Mouse (Mus musculus) CD4-positive helper T cell, adult 2 months (primary cell): ENCODE results near the gene Tex29.
"Not testable (repeated sequence)": the region's sequence is repeated elsewhere in the genome, so short reads cannot be mapped to it uniquely, and the experiment has no call there.

ENCODE experiments used
- DNase-seq: peaks from one replicate; pipeline ENCODE4 v3.0.0-alpha.2; 2012; ENCODE audit warnings: low read depth, missing footprints, low spot score

Tex29 gene

GRCm38 (mm10) chr8:11831174-11831573 lies 9.1 kb upstream of the Tex29 start:
- no peak for DNase-seq

GRCm38 (mm10) chr8:11831939-11832338 lies 8.3 kb upstream of the Tex29 start:
- no peak for DNase-seq

- DNase-seq = no peak
These were observed 7.1 kb upstream of the Tex29 start for GRCm38 (mm10) chr8:11833157-11833556.

- DNase-seq = no peak
These were observed 6.1 kb upstream of the Tex29 start for GRCm38 (mm10) chr8:11834200-11834599.

- no peak for DNase-seq
These were observed 5.6 kb upstream of the Tex29 start for GRCm38 (mm10) chr8:11834691-11835090.

- DNase-seq = no peak
These were observed 1.3 kb downstream of the Tex29 start for GRCm38 (mm10) chr8:11841571-11841970.

- no peak for DNase-seq
These were observed 2.5 kb downstream of the Tex29 start for GRCm38 (mm10) chr8:11842757-11843156.

- no peak for DNase-seq
These were observed 3.5 kb downstream of the Tex29 start for GRCm38 (mm10) chr8:11843677-11844315.

- no peak for DNase-seq
These were observed 4.0 kb downstream of the Tex29 start for GRCm38 (mm10) chr8:11844316-11844685.

GRCm38 (mm10) chr8:11846807-11847206 lies 6.5 kb downstream of the Tex29 start:
- DNase-seq = no peak

GRCm38 (mm10) chr8:11867832-11868231 lies 27.6 kb downstream of the Tex29 start:
- no peak for DNase-seq

- not testable (repeated sequence) for DNase-seq
These were observed 34.0 kb downstream of the Tex29 start for GRCm38 (mm10) chr8:11874227-11874626.

GRCm38 (mm10) chr8:11884646-11885045 lies 44.4 kb downstream of the Tex29 start:
- no peak for DNase-seq

- no peak for DNase-seq
These were observed 45.8 kb downstream of the Tex29 start for GRCm38 (mm10) chr8:11885881-11886699.

- no peak for DNase-seq
These were observed 46.5 kb downstream of the Tex29 start for GRCm38 (mm10) chr8:11886824-11887223.

- DNase-seq = no peak
These were observed 49.1 kb downstream of the Tex29 start for GRCm38 (mm10) chr8:11889156-11890018.

- DNase-seq = no peak
These were observed 52.5 kb downstream of the Tex29 start for GRCm38 (mm10) chr8:11892756-11893155.

GRCm38 (mm10) chr8:11896022-11896662 lies 55.9 kb downstream of the Tex29 start:
- DNase-seq = no peak

- no peak for DNase-seq
These were observed 56.4 kb downstream of the Tex29 start for GRCm38 (mm10) chr8:11896677-11897076.

- no peak for DNase-seq
These were observed 58.5 kb downstream of the Tex29 start for GRCm38 (mm10) chr8:11898814-11899213.
